Comparison of ENCODE assay signal across 11 mouse cellular contexts in genomic region chr14:62882061-62882614, GRCm38 (mm10). TPM values are rescaled to one million over a fixed set of nuclear protein-coding genes. Genes with fewer than 3 reads are reported as not detected.
DNase-seq lines count a peak whose midpoint lies in the region; ATAC-seq and TF ChIP-seq lines count a peak whose summit lies in the region.
"Had no signal": no experiment of that assay in that cellular context is flagged by ENCODE, and none has a peak within 500 bp of the region (broad histone marks: within the 10 kb centered on the region; RNA-seq: fewer than 3 reads in every experiment).

No protein-coding gene starts in this region.

- H3K4me3 ChIP-seq in hindbrain, postnatal 0 days (ENCODE audit: low read length) = no peak overlapping the region
- no peak overlapping the region for H3K4me3 ChIP-seq in hindbrain, embryonic 16.5 days (ENCODE audit: low read length)
- no peak overlapping the region for H3K4me3 ChIP-seq in ES-Bruce4 (ENCODE audit: low read depth, low read length)
- H3K4me3 ChIP-seq in midbrain, embryonic 15.5 days = no peak overlapping the region
- H3K4me3 ChIP-seq: myocyte had no signal

- peaks cover 18% of the 10 kb centered on the region; the same call in 1 of the 2 replicates for H3K4me1 ChIP-seq in hindbrain, postnatal 0 days (ENCODE audit: insufficient read depth, low read length)
- peaks cover 27% of the 10 kb centered on the region for H3K4me1 ChIP-seq in hindbrain, embryonic 16.5 days (ENCODE audit: control insufficient read depth, insufficient read depth, low read depth, low read length)
- no peaks in the 10 kb centered on the region for H3K4me1 ChIP-seq in ES-Bruce4 (ENCODE audit: control insufficient read depth, insufficient read depth, low read length)
- H3K4me1 ChIP-seq in midbrain, embryonic 15.5 days = peaks cover 31% of the 10 kb centered on the region

- no peaks in the 10 kb centered on the region for H3K36me3 ChIP-seq in hindbrain, postnatal 0 days (ENCODE audit: insufficient read depth, low read length)
- H3K36me3 ChIP-seq in hindbrain, embryonic 16.5 days (ENCODE audit: control insufficient read depth, insufficient read depth, low read length) = no peaks in the 10 kb centered on the region
- H3K36me3 ChIP-seq in ES-Bruce4 (ENCODE audit: control insufficient read depth, insufficient read depth, low read length, poor library complexity, severe bottlenecking) = no peaks in the 10 kb centered on the region
- H3K36me3 ChIP-seq in midbrain, embryonic 15.5 days (replicated peaks) = no peaks in the 10 kb centered on the region

- whole genome bisulfite sequencing in hindbrain, postnatal 0 days = 19% methylated on average over 4 of the region's 4 CpGs
- WGBS in hindbrain, embryonic 16.5 days = 17% methylated on average over 4 of the region's 4 CpGs
- 22% methylated on average over 4 of the region's 4 CpGs for WGBS in midbrain, embryonic 15.5 days

- no peaks in the 10 kb centered on the region for H3K27me3 ChIP-seq in hindbrain, postnatal 0 days (ENCODE audit: insufficient read depth, low read length)
- no peaks in the 10 kb centered on the region for H3K27me3 ChIP-seq in hindbrain, embryonic 16.5 days (replicated peaks; ENCODE audit: control insufficient read depth, insufficient read depth, low read length)
- no peaks in the 10 kb centered on the region for H3K27me3 ChIP-seq in ES-Bruce4 (ENCODE audit: control insufficient read depth, insufficient read depth, low read length, poor library complexity, severe bottlenecking)
- H3K27me3 ChIP-seq in midbrain, embryonic 15.5 days (replicated peaks) = no peaks in the 10 kb centered on the region

- no peak overlapping the region for H3K9ac ChIP-seq in hindbrain, postnatal 0 days (replicated peaks; ENCODE audit: low read length)
- H3K9ac ChIP-seq in hindbrain, embryonic 16.5 days (ENCODE audit: low read depth, low read length) = no peak overlapping the region
- no peak overlapping the region for H3K9ac ChIP-seq in ES-Bruce4 (ENCODE audit: low read depth, poor library complexity, severe bottlenecking)
- H3K9ac ChIP-seq in midbrain, embryonic 15.5 days = no peak overlapping the region

- TF ChIP-seq EP300 in ES-Bruce4 (IDR thresholded peaks at IDR 0.05; ENCODE audit: insufficient read depth, low read depth, low read length) = no peak

- no peak overlapping the region for H3K4me2 ChIP-seq in hindbrain, postnatal 0 days (ENCODE audit: low read depth, low read length)
- no peak overlapping the region for H3K4me2 ChIP-seq in hindbrain, embryonic 16.5 days (ENCODE audit: low read length)
- H3K4me2 ChIP-seq in midbrain, embryonic 15.5 days = no peak overlapping the region

- TF ChIP-seq POLR2A in ES-Bruce4 (IDR thresholded peaks at IDR 0.05; ENCODE audit: insufficient read depth, low read length) = no peak

- no peaks in the 10 kb centered on the region for H3K9me3 ChIP-seq in hindbrain, postnatal 0 days (ENCODE audit: low read length)
- H3K9me3 ChIP-seq in hindbrain, embryonic 16.5 days (ENCODE audit: control insufficient read depth, low read length) = no peaks in the 10 kb centered on the region
- no peaks in the 10 kb centered on the region for H3K9me3 ChIP-seq in ES-Bruce4 (replicated peaks; ENCODE audit: control insufficient read depth, insufficient read depth, low read length, poor library complexity, severe bottlenecking)
- no peaks in the 10 kb centered on the region for H3K9me3 ChIP-seq in midbrain, embryonic 15.5 days

- DNase-seq in hindbrain, postnatal 0 days (ENCODE audit: low spot score) = no peak
- DNase-seq in 416B (ENCODE audit: low read depth) = peak; percentile 61
- DNase-seq in MN1 (ENCODE audit: low spot score) = no peak
- no peak for DNase-seq in testis, postnatal 14 days (ENCODE audit: low spot score)
- no peak for DNase-seq in lung, postnatal 36 days
- DNase-seq: cerebellum, postnatal 25 days; lung, postnatal 14 days had no signal

- no peak for ATAC-seq in hindbrain, postnatal 0 days
- ATAC-seq in hindbrain, embryonic 16.5 days = no peak
- no peak for ATAC-seq in midbrain, embryonic 15.5 days (replicated peaks)

- no peak overlapping the region for H3K27ac ChIP-seq in hindbrain, postnatal 0 days
- H3K27ac ChIP-seq in hindbrain, embryonic 16.5 days (ENCODE audit: low read depth, low read length) = no peak overlapping the region
- H3K27ac ChIP-seq in ES-Bruce4 (ENCODE audit: insufficient read depth, low read length) = no peak overlapping the region
- H3K27ac ChIP-seq in midbrain, embryonic 15.5 days = 0 out of 2 replicates have a peak overlapping the region, but pooled peaks have one; percentile 15

- peak; percentile 19; the same call in 1 of the 2 replicates for TF ChIP-seq CTCF in hindbrain, postnatal 0 days (IDR thresholded peaks at IDR 0.05; ENCODE audit: low read depth)
- TF ChIP-seq CTCF in ES-Bruce4 (IDR thresholded peaks at IDR 0.05; ENCODE audit: low read depth, low read length) = peak; percentile 48

RNA-seq across cellular contexts. Expression of gene Wdfy2, which starts 44.7 kb away (rescaled TPM):
- 16.9 and 20.6 TPM in 2 replicates for total RNA-seq in hindbrain, postnatal 0 days (2014; rRNA removed)
- 4.5 and 4.6 TPM in 2 replicates for polyA plus RNA-seq in hindbrain, postnatal 0 days (2015; fragmentation: Nextera tagmentation; extraction: Ambion mirVana)
- 6.2 and 8.2 TPM in 2 replicates for polyA plus RNA-seq in hindbrain, embryonic 16.5 days (2015; fragmentation: Nextera tagmentation; extraction: Ambion mirVana)
- 10.8 and 11.2 TPM in 2 replicates for polyA plus RNA-seq in ES-Bruce4 (2011; ENCODE audit: insufficient read depth, insufficient read length, low read depth, missing spikeins)
- polyA plus RNA-seq in midbrain, embryonic 15.5 days (2015; fragmentation: Nextera tagmentation; extraction: Ambion mirVana) = 7.6 and 8.1 TPM in 2 replicates
